Mouse (Mus musculus): ENCODE data around the gene Atp6v1f. TPM values are rescaled to one million over a fixed set of nuclear protein-coding genes. Genes with fewer than 3 reads are reported as not detected.
A peak's percentile ranks its signal among the peaks of the same experiment; 100 is the strongest.

Atp6v1f gene
- polyA plus RNA-seq (2012; rRNA removed) (195 and 204 TPM in 2 replicates), polyA plus RNA-seq (2014; fragmentation: Nextera tagmentation; extraction: Ambion mirVana) (226 and 239 TPM in 2 replicates)

DNA sequence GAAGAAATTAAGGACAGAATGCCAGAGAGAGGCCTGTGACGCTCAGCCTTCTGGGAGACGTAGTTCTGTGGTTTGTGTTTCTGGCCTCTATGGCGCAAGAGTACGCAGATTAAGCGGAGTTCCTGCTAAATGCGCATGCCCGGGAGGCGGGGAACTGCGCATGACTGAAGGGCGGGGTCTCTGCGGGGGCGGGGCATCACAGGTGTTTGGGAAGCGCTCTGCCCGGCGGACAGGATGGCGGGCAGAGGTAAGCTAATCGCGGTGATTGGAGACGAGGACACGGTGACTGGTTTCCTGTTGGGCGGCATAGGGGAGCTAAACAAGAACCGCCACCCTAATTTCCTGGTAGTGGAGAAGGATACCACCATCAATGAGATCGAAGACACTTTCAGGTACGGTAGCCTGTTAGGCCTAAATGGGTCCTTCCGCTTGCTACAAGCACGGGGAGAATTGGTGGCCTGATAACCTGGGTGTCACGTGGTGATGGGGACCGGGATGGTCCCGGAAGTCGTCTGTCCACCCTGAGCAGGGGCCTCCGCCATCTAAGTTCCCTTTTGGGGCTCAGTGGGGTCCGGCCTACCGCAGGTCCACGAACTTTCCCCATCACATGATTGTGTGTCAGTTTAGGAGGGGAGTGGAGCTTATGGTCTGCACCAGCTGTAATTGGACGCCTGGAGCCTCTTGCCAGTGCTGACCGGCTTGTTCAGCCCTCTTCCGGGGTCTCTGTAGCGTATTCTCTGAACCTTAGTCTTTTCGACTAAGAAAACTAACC, at the start of gene Atp6v1f:
TSS of gene Atp6v1f (plus strand) at position 136 of the 772 bp plus-strand sequence.
- H3K9ac ChIP-seq (ENCODE audit: low read depth, low read length, severe bottlenecking), result peak within 1 kb of the TSS; percentile 65
- peak within 1 kb of the TSS; percentile 68 for H3K4me3 ChIP-seq (replicated peaks; ENCODE audit: low read length)
- no peak for TF ChIP-seq POLR2A (IDR thresholded peaks at IDR 0.05; ENCODE audit: borderline replicate concordance, extremely low read depth, insufficient read depth, insufficient read length)
- no peaks in the 10 kb centered on the region for H3K9me3 ChIP-seq (ENCODE audit: control insufficient read depth, low read length)
- no peaks in the 10 kb centered on the region for H3K27me3 ChIP-seq (ENCODE audit: control insufficient read depth, insufficient read depth, low read length)
- peak within 1 kb of the TSS; percentile 59 for H3K4me2 ChIP-seq (replicated peaks; ENCODE audit: low read depth, low read length, severe bottlenecking)
- peak within 1 kb of the TSS; percentile 46; the same call in 1 of the 2 replicates for H3K27ac ChIP-seq (replicated peaks; ENCODE audit: low read depth, low read length)
- DNase-seq (ENCODE audit: low spot score), result peak; percentile 92
- peaks cover 13% of the 10 kb centered on the region for H3K36me3 ChIP-seq (ENCODE audit: control insufficient read depth, insufficient read depth, low read length)
- peaks cover 8% of the 10 kb centered on the region for H3K4me1 ChIP-seq (ENCODE audit: control insufficient read depth, insufficient read depth, low read length)
- under 1% methylated on average over 39 of the region's 39 CpGs for WGBS
- peak; percentile 95 for ATAC-seq (ENCODE audit: low FRiP score, low read depth)

DNA sequence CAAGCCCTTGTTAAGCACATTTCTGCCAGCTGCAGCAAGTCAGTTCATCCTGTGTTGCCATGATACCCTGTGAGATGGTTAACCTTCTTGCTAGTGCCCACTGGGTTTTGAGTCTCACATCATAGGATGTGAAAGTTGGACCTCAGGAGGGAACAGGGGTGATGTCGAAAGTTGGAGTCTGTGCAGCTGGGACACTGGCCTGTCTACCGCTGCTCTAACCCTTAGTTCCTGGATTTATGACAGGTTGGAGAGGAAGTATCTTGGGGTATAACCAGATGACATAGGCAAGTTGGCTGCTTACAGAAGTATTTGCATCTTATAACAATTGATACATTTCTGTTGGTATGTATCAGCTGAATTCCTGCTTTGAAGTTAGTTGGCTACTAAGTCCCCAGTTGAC, 46.9 kb upstream of the Atp6v1f start:
- Histone ChIP-seq H3K9me3 (ENCODE audit: control insufficient read depth, low read length) (no peaks in the 10 kb centered on the region), H3K9ac (ENCODE audit: low read depth, low read length, severe bottlenecking) (no peak overlapping the region), H3K27me3 (ENCODE audit: control insufficient read depth, insufficient read depth, low read length) (no peaks in the 10 kb centered on the region), H3K4me1 (ENCODE audit: control insufficient read depth, insufficient read depth, low read length) (no peaks in the 10 kb centered on the region), H3K4me3 (replicated peaks; ENCODE audit: low read length) (no peak overlapping the region), H3K36me3 (ENCODE audit: control insufficient read depth, insufficient read depth, low read length) (peaks cover 18% of the 10 kb centered on the region), H3K27ac (replicated peaks; ENCODE audit: low read depth, low read length) (no peak overlapping the region), H3K4me2 (replicated peaks; ENCODE audit: low read depth, low read length, severe bottlenecking) (no peak overlapping the region)
- TF ChIP-seq POLR2A (IDR thresholded peaks at IDR 0.05; ENCODE audit: borderline replicate concordance, extremely low read depth, insufficient read depth, insufficient read length), result no peak
- 87% methylated on average over 2 of the region's 2 CpGs for WGBS
- ATAC-seq (ENCODE audit: low FRiP score, low read depth) (no peak), DNase-seq (ENCODE audit: low spot score) (no peak)

DNA sequence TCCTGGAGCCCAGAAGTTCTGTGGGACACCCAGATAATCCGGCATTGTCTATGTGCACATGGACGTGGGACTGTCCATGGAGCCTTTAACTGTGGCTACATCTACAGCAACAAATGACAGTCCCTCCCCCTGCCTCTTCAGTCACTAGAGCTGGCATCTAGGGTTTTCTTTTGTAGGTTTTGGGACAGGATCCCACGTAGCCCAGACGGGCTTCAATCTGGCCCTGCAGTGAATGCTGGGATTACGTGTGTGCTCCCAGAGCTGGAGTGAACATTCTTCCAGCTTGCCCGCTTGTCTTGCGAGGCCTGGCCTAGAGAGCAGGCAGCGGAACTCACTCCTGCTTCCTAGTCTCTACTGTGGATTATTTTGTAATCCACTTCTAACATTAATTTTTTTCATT, 42.4 kb upstream of the Atp6v1f start:
- Histone ChIP-seq H3K9me3 (ENCODE audit: control insufficient read depth, low read length) (no peaks in the 10 kb centered on the region), H3K4me1 (ENCODE audit: control insufficient read depth, insufficient read depth, low read length) (no peaks in the 10 kb centered on the region), H3K36me3 (ENCODE audit: control insufficient read depth, insufficient read depth, low read length) (peaks cover 4% of the 10 kb centered on the region; the same call in 1 of the 2 replicates), H3K27me3 (ENCODE audit: control insufficient read depth, insufficient read depth, low read length) (no peaks in the 10 kb centered on the region), H3K4me3 (replicated peaks; ENCODE audit: low read length) (no peak overlapping the region), H3K27ac (replicated peaks; ENCODE audit: low read depth, low read length) (no peak overlapping the region), H3K9ac (ENCODE audit: low read depth, low read length, severe bottlenecking) (no peak overlapping the region), H3K4me2 (replicated peaks; ENCODE audit: low read depth, low read length, severe bottlenecking) (no peak overlapping the region)
- no peak for TF ChIP-seq POLR2A (IDR thresholded peaks at IDR 0.05; ENCODE audit: borderline replicate concordance, extremely low read depth, insufficient read depth, insufficient read length)
- ATAC-seq (ENCODE audit: low FRiP score, low read depth) (no peak), DNase-seq (ENCODE audit: low spot score) (no peak)
- whole genome bisulfite sequencing, result 86% methylated on average over 8 of the region's 8 CpGs

DNA sequence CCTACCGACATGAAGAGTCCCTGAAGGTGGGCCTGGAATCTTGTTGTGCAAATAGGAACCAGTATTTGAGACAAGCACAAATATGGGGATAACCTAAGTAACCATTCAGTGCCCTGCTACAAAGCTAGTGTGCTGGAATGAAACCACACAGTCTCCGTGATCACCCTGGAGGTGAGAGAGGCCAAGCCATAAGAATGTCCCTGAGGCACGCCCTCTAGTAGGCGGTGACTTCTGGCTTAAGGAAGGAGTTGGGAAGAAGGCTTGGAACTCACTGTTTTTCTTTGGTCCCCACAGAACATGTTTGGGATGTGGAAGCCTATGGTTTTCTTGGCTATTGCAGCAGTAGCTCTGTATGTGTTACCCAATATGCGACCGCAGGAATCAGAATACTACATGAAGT, 41.2 kb upstream of the Atp6v1f start:
- Histone ChIP-seq H3K4me1 (ENCODE audit: control insufficient read depth, insufficient read depth, low read length) (no peaks in the 10 kb centered on the region), H3K27ac (replicated peaks; ENCODE audit: low read depth, low read length) (no peak overlapping the region), H3K4me2 (replicated peaks; ENCODE audit: low read depth, low read length, severe bottlenecking) (no peak overlapping the region), H3K27me3 (ENCODE audit: control insufficient read depth, insufficient read depth, low read length) (no peaks in the 10 kb centered on the region), H3K9me3 (ENCODE audit: control insufficient read depth, low read length) (no peaks in the 10 kb centered on the region), H3K36me3 (ENCODE audit: control insufficient read depth, insufficient read depth, low read length) (peaks cover 4% of the 10 kb centered on the region; the same call in 1 of the 2 replicates), H3K9ac (ENCODE audit: low read depth, low read length, severe bottlenecking) (no peak overlapping the region), H3K4me3 (replicated peaks; ENCODE audit: low read length) (no peak overlapping the region)
- TF ChIP-seq POLR2A (IDR thresholded peaks at IDR 0.05; ENCODE audit: borderline replicate concordance, extremely low read depth, insufficient read depth, insufficient read length), result no peak
- ATAC-seq (ENCODE audit: low FRiP score, low read depth) (no peak), DNase-seq (ENCODE audit: low spot score) (no peak)
- 58% methylated on average over 6 of the region's 6 CpGs for WGBS

DNA sequence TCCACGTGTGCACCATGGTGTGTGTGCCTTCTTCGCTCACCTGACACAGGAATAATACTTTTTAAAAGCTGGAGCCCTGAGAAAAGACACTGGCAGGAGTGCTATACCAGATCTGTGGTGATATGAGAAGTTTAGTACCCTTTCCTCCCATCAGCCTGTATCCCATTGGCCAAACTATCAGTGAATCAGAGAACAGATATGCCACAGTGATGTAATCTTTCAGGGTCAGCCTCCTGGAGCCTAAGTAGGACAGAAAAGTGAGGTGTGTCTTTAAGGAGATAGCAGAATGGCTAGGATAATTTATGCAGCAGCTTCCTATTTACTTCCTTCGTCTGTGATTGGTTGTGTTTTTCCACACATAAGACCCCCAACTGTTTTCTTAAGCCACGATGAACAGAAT, 39.3 kb upstream of the Atp6v1f start:
- H3K36me3 ChIP-seq (ENCODE audit: control insufficient read depth, insufficient read depth, low read length), result no peaks in the 10 kb centered on the region
- no peak for TF ChIP-seq POLR2A (IDR thresholded peaks at IDR 0.05; ENCODE audit: borderline replicate concordance, extremely low read depth, insufficient read depth, insufficient read length)
- no peak for DNase-seq (ENCODE audit: low spot score)
- no peak overlapping the region for H3K9ac ChIP-seq (ENCODE audit: low read depth, low read length, severe bottlenecking)
- H3K9me3 ChIP-seq (ENCODE audit: control insufficient read depth, low read length), result no peaks in the 10 kb centered on the region
- no peak overlapping the region for H3K27ac ChIP-seq (replicated peaks; ENCODE audit: low read depth, low read length)
- H3K27me3 ChIP-seq (ENCODE audit: control insufficient read depth, insufficient read depth, low read length), result no peaks in the 10 kb centered on the region
- peaks cover 8% of the 10 kb centered on the region for H3K4me1 ChIP-seq (ENCODE audit: control insufficient read depth, insufficient read depth, low read length)
- 68% methylated on average over 4 of the region's 4 CpGs for WGBS
- no peak overlapping the region for H3K4me2 ChIP-seq (replicated peaks; ENCODE audit: low read depth, low read length, severe bottlenecking)
- H3K4me3 ChIP-seq (replicated peaks; ENCODE audit: low read length), result no peak overlapping the region
- no peak for ATAC-seq (ENCODE audit: low FRiP score, low read depth)

All from limb, embryonic 14.5 days (tissue).